Mouse (Mus musculus): ENCODE measurements around the gene Fmo2.

DNA sequence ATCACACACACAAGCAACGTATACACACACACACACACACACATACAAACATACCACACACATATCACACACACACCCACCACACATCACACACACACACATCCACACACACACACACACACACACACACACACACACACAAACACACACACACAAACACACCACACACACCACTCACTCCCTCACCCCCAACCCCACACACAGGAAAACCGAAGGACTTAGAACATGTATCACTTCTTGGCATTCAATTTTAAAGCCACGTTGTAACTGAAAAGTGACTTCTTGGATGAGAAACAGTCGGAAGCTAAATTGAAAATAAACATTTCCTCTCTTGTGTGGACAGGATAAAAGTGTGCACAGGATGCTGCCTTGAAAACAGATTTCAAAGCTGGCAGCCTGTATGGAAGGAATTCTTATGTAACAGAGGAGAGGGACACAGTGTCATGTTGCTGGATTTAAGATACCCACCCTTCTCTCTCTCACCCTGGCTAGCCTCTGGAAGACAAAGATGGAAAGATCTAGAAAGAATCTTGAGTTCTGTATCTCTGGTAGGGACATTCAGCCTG lies 32.9 kb upstream of the Fmo2 start:
- TF ChIP-seq CTCF (conservative IDR thresholded peaks at IDR 0.05; ENCODE audit: low read length), result no peak
- TF ChIP-seq POU5F1 (IDR thresholded peaks at IDR 0.05; ENCODE audit: borderline replicate concordance, low read length), result no peak
- TF ChIP-seq NANOG (IDR thresholded peaks at IDR 0.05; ENCODE audit: borderline replicate concordance, low read length), result no peak
